Mouse (Mus musculus): Measurements from ENCODE around the gene Hs1bp3. TPM values are rescaled to one million over a fixed set of nuclear protein-coding genes. Genes with fewer than 3 reads are reported as not detected.

The Hs1bp3 gene
- polyA plus RNA-seq, 1 experiment from 2014 or later, result 9.8 TPM

GRCm38 (mm10) chr12:8325943-8326522 is 12.8 kb downstream of the Hs1bp3 start:
- Histone ChIP-seq H3K9ac (ENCODE audit: low read depth, low read length) (no peak overlapping the region), H3K4me3 (ENCODE audit: low read depth, low read length) (no peak overlapping the region), H3K27ac (ENCODE audit: low read depth, low read length) (no peak overlapping the region), H3K27me3 (ENCODE audit: control insufficient read depth, insufficient read depth, low read length) (no peaks in the 10 kb centered on the region), H3K36me3 (ENCODE audit: control insufficient read depth, insufficient read depth, low read length) (0 out of 2 replicates have a peak, but pooled peaks cover 3% of the 10 kb centered on the region), H3K9me3 (replicated peaks; ENCODE audit: control insufficient read depth, low read length) (no peaks in the 10 kb centered on the region), H3K4me1 (ENCODE audit: control insufficient read depth, insufficient read depth, low read length) (peaks cover 10% of the 10 kb centered on the region), H3K4me2 (no peak overlapping the region)
- ATAC-seq (replicated peaks; ENCODE audit: insufficient number of reproducible peaks, low FRiP score, low TSS enrichment), result no peak
- WGBS (ENCODE audit: insufficient replicate concordance), result 89% methylated on average over 17 of the region's 17 CpGs

GRCm38 (mm10) chr12:8326825-8327674 is 13.8 kb downstream of the Hs1bp3 start:
- Histone ChIP-seq H3K27ac (ENCODE audit: low read depth, low read length) (no peak overlapping the region), H3K4me3 (ENCODE audit: low read depth, low read length) (no peak overlapping the region), H3K9me3 (replicated peaks; ENCODE audit: control insufficient read depth, low read length) (no peaks in the 10 kb centered on the region), H3K4me2 (no peak overlapping the region), H3K9ac (ENCODE audit: low read depth, low read length) (peak overlapping the region; percentile 52), H3K4me1 (ENCODE audit: control insufficient read depth, insufficient read depth, low read length) (peaks cover 17% of the 10 kb centered on the region), H3K27me3 (ENCODE audit: control insufficient read depth, insufficient read depth, low read length) (no peaks in the 10 kb centered on the region), H3K36me3 (ENCODE audit: control insufficient read depth, insufficient read depth, low read length) (0 out of 2 replicates have a peak, but pooled peaks cover 3% of the 10 kb centered on the region)
- WGBS (ENCODE audit: insufficient replicate concordance), result 36% methylated on average over 17 of the region's 17 CpGs
- ATAC-seq (replicated peaks; ENCODE audit: insufficient number of reproducible peaks, low FRiP score, low TSS enrichment), result peak; percentile 70; the same call in 1 of the 2 replicates

GRCm38 (mm10) chr12:8327675-8328053 is 14.4 kb downstream of the Hs1bp3 start:
- WGBS (ENCODE audit: insufficient replicate concordance), result 81% methylated on average over 1 of the region's 1 CpGs
- Histone ChIP-seq H3K4me3 (ENCODE audit: low read depth, low read length) (no peak overlapping the region), H3K4me1 (ENCODE audit: control insufficient read depth, insufficient read depth, low read length) (peaks cover 17% of the 10 kb centered on the region), H3K9me3 (replicated peaks; ENCODE audit: control insufficient read depth, low read length) (no peaks in the 10 kb centered on the region), H3K4me2 (no peak overlapping the region), H3K27me3 (ENCODE audit: control insufficient read depth, insufficient read depth, low read length) (no peaks in the 10 kb centered on the region), H3K27ac (ENCODE audit: low read depth, low read length) (no peak overlapping the region), H3K36me3 (ENCODE audit: control insufficient read depth, insufficient read depth, low read length) (0 out of 2 replicates have a peak, but pooled peaks cover 3% of the 10 kb centered on the region), H3K9ac (ENCODE audit: low read depth, low read length) (peak overlapping the region; percentile 52)
- no peak for ATAC-seq (replicated peaks; ENCODE audit: insufficient number of reproducible peaks, low FRiP score, low TSS enrichment)

DNA sequence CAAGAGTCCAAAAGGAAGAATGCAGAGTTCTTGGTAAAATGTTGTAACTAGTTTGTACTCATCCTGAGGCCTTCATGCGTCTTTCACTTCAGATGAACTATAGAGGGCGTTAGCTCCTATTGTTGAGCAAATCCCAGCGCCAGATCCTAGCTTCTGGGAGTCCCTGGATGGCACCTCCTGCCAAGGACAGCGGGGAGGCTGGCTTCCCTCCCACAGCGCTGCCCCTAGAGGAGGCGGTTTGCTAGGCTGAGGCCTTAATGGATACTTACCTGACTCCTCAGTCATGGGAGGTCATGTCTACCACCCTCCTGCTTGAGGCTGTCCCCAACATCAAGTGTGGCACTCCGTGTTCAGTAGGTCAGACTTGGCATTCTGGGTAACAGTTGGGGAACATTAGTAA is 16.0 kb downstream of the Hs1bp3 start:
- no peak overlapping the region for H3K4me3 ChIP-seq (ENCODE audit: low read depth, low read length)
- 0 out of 2 replicates have a peak, but pooled peaks cover 3% of the 10 kb centered on the region for H3K36me3 ChIP-seq (ENCODE audit: control insufficient read depth, insufficient read depth, low read length)
- WGBS (ENCODE audit: insufficient replicate concordance), result 90% methylated on average over 7 of the region's 7 CpGs
- peaks cover 14% of the 10 kb centered on the region for H3K4me1 ChIP-seq (ENCODE audit: control insufficient read depth, insufficient read depth, low read length)
- H3K27ac ChIP-seq (ENCODE audit: low read depth, low read length), result no peak overlapping the region
- no peak for ATAC-seq (replicated peaks; ENCODE audit: insufficient number of reproducible peaks, low FRiP score, low TSS enrichment)
- no peaks in the 10 kb centered on the region for H3K9me3 ChIP-seq (replicated peaks; ENCODE audit: control insufficient read depth, low read length)
- H3K9ac ChIP-seq (ENCODE audit: low read depth, low read length), result no peak overlapping the region
- no peaks in the 10 kb centered on the region for H3K27me3 ChIP-seq (ENCODE audit: control insufficient read depth, insufficient read depth, low read length)
- H3K4me2 ChIP-seq, result no peak overlapping the region

DNA sequence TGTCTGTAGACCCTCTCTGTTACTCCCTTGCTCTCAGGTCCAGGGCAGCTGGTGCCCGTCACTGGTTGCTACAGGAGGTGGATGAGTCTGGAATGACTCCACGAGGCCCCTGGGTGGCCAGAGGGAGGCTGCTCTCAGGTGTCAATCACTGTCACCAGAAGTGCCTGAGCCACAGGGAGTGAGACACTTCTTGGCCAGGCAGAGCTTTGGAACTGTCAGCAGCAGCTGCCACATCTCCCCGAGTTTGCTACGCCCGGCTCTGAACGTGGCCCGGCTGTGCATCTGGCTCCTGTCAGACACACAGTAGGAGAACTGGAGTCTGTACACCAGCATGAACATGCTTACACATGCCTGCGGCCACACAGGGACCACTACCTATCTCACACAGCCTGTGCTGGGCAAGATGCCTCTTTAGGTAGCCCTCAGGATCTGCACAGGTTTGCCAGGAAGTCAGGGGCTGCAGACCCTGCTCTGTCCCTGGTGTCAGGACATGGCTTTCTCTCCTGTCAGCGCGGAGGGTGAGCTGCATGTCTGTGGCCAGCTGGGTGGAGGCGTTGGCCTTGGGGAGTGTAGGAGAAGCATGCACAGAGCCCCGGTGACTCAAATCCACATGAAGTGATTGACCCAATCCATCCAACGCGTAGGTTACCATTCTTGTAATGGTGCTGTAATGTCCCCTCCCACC is 18.4 kb downstream of the Hs1bp3 start:
- no peak overlapping the region for H3K9ac ChIP-seq (ENCODE audit: low read depth, low read length)
- peaks cover 7% of the 10 kb centered on the region; the same call in 1 of the 2 replicates for H3K36me3 ChIP-seq (ENCODE audit: control insufficient read depth, insufficient read depth, low read length)
- H3K9me3 ChIP-seq (replicated peaks; ENCODE audit: control insufficient read depth, low read length), result no peaks in the 10 kb centered on the region
- H3K4me3 ChIP-seq (ENCODE audit: low read depth, low read length), result no peak overlapping the region
- peak overlapping the region; percentile 38 for H3K27ac ChIP-seq (ENCODE audit: low read depth, low read length)
- ATAC-seq (replicated peaks; ENCODE audit: insufficient number of reproducible peaks, low FRiP score, low TSS enrichment), result peak; percentile 36
- no peak overlapping the region for H3K4me2 ChIP-seq
- WGBS (ENCODE audit: insufficient replicate concordance), result 31% methylated on average over 14 of the region's 14 CpGs
- peaks cover 14% of the 10 kb centered on the region for H3K4me1 ChIP-seq (ENCODE audit: control insufficient read depth, insufficient read depth, low read length)
- H3K27me3 ChIP-seq (ENCODE audit: control insufficient read depth, insufficient read depth, low read length), result no peaks in the 10 kb centered on the region

DNA sequence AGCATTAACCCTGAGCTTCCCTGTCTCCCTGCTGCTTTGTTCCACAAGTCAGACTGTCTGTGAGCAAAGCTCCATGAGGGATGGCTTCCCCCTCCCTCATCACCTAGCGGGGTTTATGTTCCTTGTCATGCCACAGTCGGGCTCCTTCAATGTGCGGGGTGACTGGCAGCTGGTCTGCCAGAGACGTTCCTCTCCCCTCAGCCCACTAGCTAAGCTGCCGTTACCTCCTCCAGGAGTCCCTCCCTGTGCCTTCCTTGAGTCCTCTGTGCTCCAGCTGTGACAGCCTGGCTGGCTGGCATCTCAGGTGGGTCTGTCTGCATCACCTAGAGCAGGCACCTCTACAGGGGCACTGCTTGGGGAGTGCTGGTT is 18.9 kb downstream of the Hs1bp3 start:
- Histone ChIP-seq H3K27ac (ENCODE audit: low read depth, low read length) (no peak overlapping the region), H3K9ac (ENCODE audit: low read depth, low read length) (no peak overlapping the region), H3K4me2 (no peak overlapping the region), H3K4me1 (ENCODE audit: control insufficient read depth, insufficient read depth, low read length) (peaks cover 14% of the 10 kb centered on the region), H3K4me3 (ENCODE audit: low read depth, low read length) (no peak overlapping the region), H3K36me3 (ENCODE audit: control insufficient read depth, insufficient read depth, low read length) (peaks cover 7% of the 10 kb centered on the region; the same call in 1 of the 2 replicates), H3K27me3 (ENCODE audit: control insufficient read depth, insufficient read depth, low read length) (no peaks in the 10 kb centered on the region), H3K9me3 (replicated peaks; ENCODE audit: control insufficient read depth, low read length) (no peaks in the 10 kb centered on the region)
- 50% methylated on average over 5 of the region's 5 CpGs for WGBS (ENCODE audit: insufficient replicate concordance)
- ATAC-seq (replicated peaks; ENCODE audit: insufficient number of reproducible peaks, low FRiP score, low TSS enrichment), result no peak

GRCm38 (mm10) chr12:8333617-8334016 is 20.4 kb downstream of the Hs1bp3 start:
- no peak overlapping the region for H3K9ac ChIP-seq (ENCODE audit: low read depth, low read length)
- H3K9me3 ChIP-seq (replicated peaks; ENCODE audit: control insufficient read depth, low read length), result no peaks in the 10 kb centered on the region
- peaks cover 23% of the 10 kb centered on the region for H3K4me1 ChIP-seq (ENCODE audit: control insufficient read depth, insufficient read depth, low read length)
- 73% methylated on average over 8 of the region's 8 CpGs for WGBS (ENCODE audit: insufficient replicate concordance)
- H3K4me3 ChIP-seq (ENCODE audit: low read depth, low read length), result no peak overlapping the region
- H3K36me3 ChIP-seq (ENCODE audit: control insufficient read depth, insufficient read depth, low read length), result peaks cover 7% of the 10 kb centered on the region; the same call in 1 of the 2 replicates
- H3K4me2 ChIP-seq, result no peak overlapping the region
- no peaks in the 10 kb centered on the region for H3K27me3 ChIP-seq (ENCODE audit: control insufficient read depth, insufficient read depth, low read length)
- no peak overlapping the region for H3K27ac ChIP-seq (ENCODE audit: low read depth, low read length)
- ATAC-seq (replicated peaks; ENCODE audit: insufficient number of reproducible peaks, low FRiP score, low TSS enrichment), result no peak

DNA sequence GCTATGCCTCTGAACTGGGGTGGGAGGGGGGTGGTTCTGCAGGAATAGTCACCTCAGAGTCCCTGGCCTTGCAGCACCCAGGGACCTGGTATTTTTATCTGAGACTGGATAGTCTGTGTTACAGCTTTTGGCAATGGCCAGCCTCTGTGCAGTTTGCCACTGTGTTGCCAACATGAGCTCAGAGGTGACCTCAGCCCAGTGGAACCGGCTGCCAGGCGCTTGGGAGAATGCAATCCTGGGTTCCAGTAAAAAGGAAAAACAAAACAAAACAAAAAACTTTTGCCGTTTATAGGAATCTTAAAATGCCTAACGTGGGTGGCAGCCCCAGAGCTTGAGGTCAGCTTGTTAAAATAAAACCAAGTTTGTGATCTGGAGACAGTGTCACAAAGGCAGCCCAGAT is 21.0 kb downstream of the Hs1bp3 start:
- peaks cover 6% of the 10 kb centered on the region; the same call in 1 of the 2 replicates for H3K36me3 ChIP-seq (ENCODE audit: control insufficient read depth, insufficient read depth, low read length)
- H3K4me2 ChIP-seq, result no peak overlapping the region
- ATAC-seq (replicated peaks; ENCODE audit: insufficient number of reproducible peaks, low FRiP score, low TSS enrichment), result no peak
- no peak overlapping the region for H3K27ac ChIP-seq (ENCODE audit: low read depth, low read length)
- H3K4me1 ChIP-seq (ENCODE audit: control insufficient read depth, insufficient read depth, low read length), result peaks cover 29% of the 10 kb centered on the region
- 87% methylated on average over 4 of the region's 4 CpGs for WGBS (ENCODE audit: insufficient replicate concordance)
- no peak overlapping the region for H3K9ac ChIP-seq (ENCODE audit: low read depth, low read length)
- no peak overlapping the region for H3K4me3 ChIP-seq (ENCODE audit: low read depth, low read length)
- no peaks in the 10 kb centered on the region for H3K9me3 ChIP-seq (replicated peaks; ENCODE audit: control insufficient read depth, low read length)
- no peaks in the 10 kb centered on the region for H3K27me3 ChIP-seq (ENCODE audit: control insufficient read depth, insufficient read depth, low read length)
